Comparison of ENCODE assay signal across 9 mouse cellular contexts in genomic region chr11:117113377-117113776, GRCm38 (mm10). TPM values are rescaled to one million over a fixed set of nuclear protein-coding genes. Genes with fewer than 3 reads are reported as not detected.
A peak's percentile ranks its signal among the peaks of the same experiment; 100 is the strongest.
DNase-seq lines count a peak whose midpoint lies in the region; ATAC-seq and TF ChIP-seq lines count a peak whose summit lies in the region.
"Had no signal": no experiment of that assay in that cellular context is flagged by ENCODE, and none has a peak within 500 bp of the region (broad histone marks: within the 10 kb centered on the region; RNA-seq: fewer than 3 reads in every experiment).

No protein-coding gene starts in this region.

- 92% methylated on average over 5 of the region's 5 CpGs for WGBS in forebrain, embryonic 12.5 days
- 92% methylated on average over 5 of the region's 5 CpGs for WGBS in forebrain, embryonic 11.5 days
- WGBS in intestine, postnatal 0 days: 90% methylated on average over 5 of the region's 5 CpGs
- 91% methylated on average over 5 of the region's 5 CpGs for WGBS in stomach, postnatal 0 days

- ATAC-seq in forebrain, embryonic 12.5 days (ENCODE audit: low FRiP score): no peak
- ATAC-seq in forebrain, embryonic 11.5 days (replicated peaks; ENCODE audit: low FRiP score): no peak
- ATAC-seq in intestine, postnatal 0 days: no peak
- ATAC-seq in stomach, postnatal 0 days (ENCODE audit: low FRiP score, low TSS enrichment): no peak
- no peak for ATAC-seq in monocyte, adult 5-6 weeks (replicated peaks; ENCODE audit: insufficient number of reproducible peaks, low FRiP score, low TSS enrichment, poor library complexity, severe bottlenecking)
- ATAC-seq: forebrain, embryonic 16.5 days had no signal

- 0 out of 2 replicates have a peak overlapping the region, but pooled peaks have one; percentile 98 for H3K27ac ChIP-seq in forebrain, embryonic 12.5 days
- no peak overlapping the region for H3K27ac ChIP-seq in forebrain, embryonic 11.5 days (ENCODE audit: low read depth, low read length)
- no peak overlapping the region for H3K27ac ChIP-seq in intestine, postnatal 0 days (ENCODE audit: low read depth, low read length)
- peak overlapping the region; percentile 45 for H3K27ac ChIP-seq in stomach, postnatal 0 days (replicated peaks)

- H3K9ac ChIP-seq in forebrain, embryonic 12.5 days: no peak overlapping the region
- no peak overlapping the region for H3K9ac ChIP-seq in forebrain, embryonic 11.5 days (ENCODE audit: low read length)
- H3K9ac ChIP-seq in intestine, postnatal 0 days (ENCODE audit: low read depth, low read length): no peak overlapping the region
- no peak overlapping the region for H3K9ac ChIP-seq in stomach, postnatal 0 days (ENCODE audit: low read length)

- peaks cover 8% of the 10 kb centered on the region; the same call in 1 of the 2 replicates for H3K36me3 ChIP-seq in forebrain, embryonic 12.5 days (replicated peaks)
- no peaks in the 10 kb centered on the region for H3K36me3 ChIP-seq in forebrain, embryonic 11.5 days (ENCODE audit: control insufficient read depth, insufficient read depth, low read length)
- H3K36me3 ChIP-seq in intestine, postnatal 0 days (ENCODE audit: control insufficient read depth, insufficient read depth): peaks cover 5% of the 10 kb centered on the region; the same call in 1 of the 2 replicates
- 0 out of 2 replicates have a peak, but pooled peaks cover 5% of the 10 kb centered on the region for H3K36me3 ChIP-seq in stomach, postnatal 0 days (ENCODE audit: control insufficient read depth, insufficient read depth, low read length)

- TF ChIP-seq CTCF in intestine, postnatal 0 days (IDR thresholded peaks at IDR 0.05; ENCODE audit: low read depth): peak; percentile 62
- TF ChIP-seq CTCF in stomach, postnatal 0 days (IDR thresholded peaks at IDR 0.05; ENCODE audit: low read depth): peak; percentile 63

- H3K4me2 ChIP-seq in forebrain, embryonic 12.5 days: no peak overlapping the region
- H3K4me2 ChIP-seq in forebrain, embryonic 11.5 days (ENCODE audit: low read depth, low read length, severe bottlenecking): no peak overlapping the region
- H3K4me2 ChIP-seq in intestine, postnatal 0 days (replicated peaks; ENCODE audit: low read depth): no peak overlapping the region
- no peak overlapping the region for H3K4me2 ChIP-seq in stomach, postnatal 0 days (replicated peaks; ENCODE audit: low read depth)

- H3K4me1 ChIP-seq in forebrain, embryonic 12.5 days: peaks cover 40% of the 10 kb centered on the region
- H3K4me1 ChIP-seq in forebrain, embryonic 11.5 days (replicated peaks; ENCODE audit: control insufficient read depth, insufficient read depth, low read length): peaks cover 5% of the 10 kb centered on the region; the same call in 1 of the 2 replicates
- H3K4me1 ChIP-seq in intestine, postnatal 0 days (replicated peaks; ENCODE audit: control insufficient read depth, insufficient read depth, low read length): peaks cover 2% of the 10 kb centered on the region; the same call in 1 of the 2 replicates
- peaks cover 15% of the 10 kb centered on the region for H3K4me1 ChIP-seq in stomach, postnatal 0 days (replicated peaks; ENCODE audit: control insufficient read depth, insufficient read depth)

- H3K4me3 ChIP-seq in forebrain, embryonic 12.5 days (replicated peaks): no peak overlapping the region
- no peak overlapping the region for H3K4me3 ChIP-seq in forebrain, embryonic 11.5 days (ENCODE audit: low read depth, low read length)
- H3K4me3 ChIP-seq in intestine, postnatal 0 days (ENCODE audit: low read depth, low read length): no peak overlapping the region
- H3K4me3 ChIP-seq in stomach, postnatal 0 days (ENCODE audit: low read depth, low read length): no peak overlapping the region

- no peaks in the 10 kb centered on the region for H3K27me3 ChIP-seq in forebrain, embryonic 12.5 days
- H3K27me3 ChIP-seq in forebrain, embryonic 11.5 days (ENCODE audit: control insufficient read depth, insufficient read depth, low read length): no peaks in the 10 kb centered on the region
- no peaks in the 10 kb centered on the region for H3K27me3 ChIP-seq in intestine, postnatal 0 days (replicated peaks; ENCODE audit: control insufficient read depth, insufficient read depth, low read length)
- no peaks in the 10 kb centered on the region for H3K27me3 ChIP-seq in stomach, postnatal 0 days (ENCODE audit: control insufficient read depth, insufficient read depth, low read length)

- H3K9me3 ChIP-seq in forebrain, embryonic 12.5 days: no peaks in the 10 kb centered on the region
- H3K9me3 ChIP-seq in forebrain, embryonic 11.5 days (ENCODE audit: control insufficient read depth, low read length): no peaks in the 10 kb centered on the region
- H3K9me3 ChIP-seq in intestine, postnatal 0 days (ENCODE audit: control insufficient read depth): no peaks in the 10 kb centered on the region
- H3K9me3 ChIP-seq in stomach, postnatal 0 days (ENCODE audit: control insufficient read depth, low read length): no peaks in the 10 kb centered on the region

- DNase-seq in forebrain, embryonic 11.5 days (ENCODE audit: low spot score): no peak
- peak; percentile 42 to 59 for DNase-seq in spleen, postnatal 10 days (ENCODE audit: low spot score in 2 of 2)
- no peak for DNase-seq in spleen, adult 18-20 months
- DNase-seq in stomach, postnatal 0 days (ENCODE audit: low spot score): no peak
- no peak for DNase-seq in layer of hippocampus, postnatal 25 days (ENCODE audit: extremely low spot score in 1 of 2, low spot score in 1 of 2)

- no peak for TF ChIP-seq EP300 in stomach, postnatal 0 days (optimal IDR thresholded peaks at IDR 0.05)

RNA-seq across cellular contexts. Expression of gene Sec14l1, which starts 1.6 kb away (rescaled TPM):
- polyA plus RNA-seq in forebrain, embryonic 12.5 days (2016; fragmentation: Nextera tagmentation; extraction: Ambion mirVana): 67.2 and 67.6 TPM in 2 replicates
- 36.8 and 40.6 TPM in 2 replicates for polyA plus RNA-seq in forebrain, embryonic 11.5 days (2014; fragmentation: Nextera tagmentation; extraction: Ambion mirVana)
- polyA plus RNA-seq in intestine, postnatal 0 days (2015; fragmentation: Nextera tagmentation; extraction: Ambion mirVana): 22.8 and 23.9 TPM in 2 replicates
- polyA plus RNA-seq in stomach, postnatal 0 days (2015; fragmentation: Nextera tagmentation; extraction: Ambion mirVana): 28.4 and 30.5 TPM in 2 replicates
- total RNA-seq in layer of hippocampus, postnatal 25 days (2021): 100 to 1,000 TPM; 216 to 234 TPM
- total RNA-seq in monocyte, adult 5-6 weeks (2017): 65.4 to 73.2 TPM (median 72.7 TPM) in 3 replicates

Comparison
In these comparisons a context has a peak if more than half of its experiments do, and no peak if none do; other contexts are left out.
1. H3K27ac ChIP-seq: peak in forebrain, embryonic 12.5 days (single experiment) and stomach, postnatal 0 days (single experiment); none in forebrain, embryonic 11.5 days (single experiment) and intestine, postnatal 0 days (single experiment).
2. DNase-seq: peak in spleen, postnatal 10 days (2 of 2); none in forebrain, embryonic 11.5 days (single experiment), spleen, adult 18-20 months (0 of 2), stomach, postnatal 0 days (single experiment) and layer of hippocampus, postnatal 25 days (0 of 2).